Mouse (Mus musculus): ENCODE data around the gene Slc6a12.
"Not testable (repeated sequence)": the region's sequence is repeated elsewhere in the genome, so short reads cannot be mapped to it uniquely, and the experiment has no call there.

Slc6a12 gene

DNA sequence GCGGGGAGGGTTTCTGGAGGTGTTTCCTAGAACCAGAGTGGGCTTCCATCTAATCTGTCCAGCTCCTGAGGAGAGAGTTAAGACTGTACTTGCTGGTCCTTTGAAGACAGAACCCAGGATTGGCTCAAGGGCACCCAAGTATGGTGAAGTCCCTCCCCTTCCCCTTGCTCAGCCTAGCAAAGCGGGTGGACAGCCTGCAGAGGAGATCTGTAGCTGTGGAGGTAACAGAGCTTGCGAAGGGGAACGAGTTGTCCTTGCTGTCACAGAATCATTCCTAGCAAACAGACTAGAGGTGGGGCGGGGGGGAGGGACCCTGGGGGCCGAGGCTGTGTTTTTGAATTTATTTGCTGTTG lies 871 bp downstream of the Slc6a12 start:
- DNase-seq (ENCODE audit: low spot score), result no peak

DNA sequence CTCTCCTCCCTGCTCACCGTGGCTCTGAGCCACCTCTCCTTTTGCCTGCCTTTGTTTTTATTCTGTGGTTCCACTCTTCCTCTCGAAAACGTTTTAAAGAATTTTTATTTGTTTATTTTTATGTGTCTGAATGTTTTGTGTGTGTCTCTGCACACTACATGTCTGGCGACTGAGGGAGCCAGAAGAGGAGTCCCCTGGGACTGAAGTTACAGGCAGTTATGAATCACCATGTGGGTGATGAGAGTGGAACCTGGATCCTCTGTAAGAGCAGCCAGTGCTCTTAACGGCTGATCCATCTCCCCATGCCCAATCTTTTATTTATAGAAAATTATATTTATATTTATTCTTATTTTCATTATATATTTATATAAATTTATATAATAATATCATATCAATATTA lies 1.5 kb downstream of the Slc6a12 start:
- DNase-seq (ENCODE audit: low spot score), result no peak

DNA sequence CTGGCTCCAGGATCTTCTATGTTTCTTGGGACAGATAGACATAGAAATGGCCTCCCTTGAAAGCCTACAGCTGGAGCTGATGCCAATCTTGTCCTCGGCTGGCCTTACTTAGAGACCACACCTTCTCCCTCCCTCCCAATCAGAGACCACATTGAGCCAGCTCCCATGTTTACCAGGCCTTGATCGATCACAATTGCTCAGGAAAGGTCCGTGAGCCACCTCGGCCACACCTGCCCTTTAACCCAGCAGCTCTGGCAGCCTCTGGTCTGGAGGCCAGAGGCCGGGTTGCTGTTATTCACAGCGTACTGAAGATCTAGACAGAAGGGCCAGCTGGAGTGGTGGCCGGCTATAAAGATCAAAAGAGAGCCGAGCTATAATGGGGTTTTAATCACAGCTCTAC lies 3.6 kb downstream of the Slc6a12 start:
- DNase-seq (ENCODE audit: low spot score), result no peak

DNA sequence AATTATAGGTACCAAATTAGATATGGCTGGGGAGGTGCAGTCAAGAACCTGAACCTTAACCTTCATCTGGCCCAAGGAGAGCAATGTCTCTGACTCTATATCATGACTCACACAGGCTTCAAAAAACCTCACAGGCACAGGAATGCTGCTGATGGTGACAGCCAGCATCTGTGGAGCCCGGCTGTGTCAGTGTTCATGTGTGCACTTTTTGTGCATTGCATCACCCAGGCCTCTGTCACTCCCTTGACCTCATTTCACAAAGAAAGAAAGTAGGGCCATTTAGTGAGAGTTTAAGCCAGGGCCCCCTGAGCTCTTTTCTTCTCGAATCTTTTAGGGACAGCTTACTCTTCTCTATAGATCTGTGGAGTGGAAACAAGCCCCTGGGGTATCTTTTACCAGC lies 9.4 kb downstream of the Slc6a12 start:
- DNase-seq (ENCODE audit: low spot score), result no peak

DNA sequence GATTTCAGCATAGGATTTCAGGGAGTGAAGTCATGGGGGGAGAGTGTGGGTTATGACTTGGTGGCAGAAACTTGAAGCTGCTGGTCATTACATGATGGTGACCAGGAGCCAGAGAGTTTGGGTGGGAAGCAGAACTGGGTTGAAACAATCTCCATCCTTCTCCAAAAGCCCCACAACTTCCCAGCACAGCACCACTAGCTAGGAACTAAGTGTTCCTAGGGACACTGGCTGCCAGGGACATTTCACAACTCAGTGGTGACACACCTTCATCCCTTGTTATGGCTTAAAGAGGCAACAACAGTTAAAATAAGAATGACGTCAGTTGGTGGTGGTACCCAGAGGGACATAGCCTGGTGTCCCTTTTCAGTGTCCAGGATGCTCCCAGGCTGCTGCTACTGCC lies 13.2 kb downstream of the Slc6a12 start:
- no peak for DNase-seq (ENCODE audit: low spot score)

DNA sequence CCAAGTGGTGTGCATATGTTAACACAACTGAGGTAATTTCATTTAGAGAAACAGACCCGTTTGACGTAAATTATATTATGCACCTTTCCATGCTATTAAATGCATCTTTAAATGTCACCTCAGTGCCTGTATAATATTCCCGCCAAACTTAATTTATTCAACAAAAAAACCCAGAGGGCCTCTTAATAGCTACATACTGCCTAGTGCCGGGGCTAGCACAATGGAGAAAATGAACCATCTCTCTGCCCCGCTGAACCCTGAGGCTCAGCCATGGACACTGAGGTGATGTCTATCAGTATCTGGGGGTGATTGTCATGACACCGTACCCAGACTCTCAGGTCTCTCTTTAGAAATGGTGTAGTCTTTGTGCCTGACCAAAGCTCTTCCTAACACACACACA lies 14.4 kb downstream of the Slc6a12 start:
- DNase-seq (ENCODE audit: low spot score), result no peak

DNA sequence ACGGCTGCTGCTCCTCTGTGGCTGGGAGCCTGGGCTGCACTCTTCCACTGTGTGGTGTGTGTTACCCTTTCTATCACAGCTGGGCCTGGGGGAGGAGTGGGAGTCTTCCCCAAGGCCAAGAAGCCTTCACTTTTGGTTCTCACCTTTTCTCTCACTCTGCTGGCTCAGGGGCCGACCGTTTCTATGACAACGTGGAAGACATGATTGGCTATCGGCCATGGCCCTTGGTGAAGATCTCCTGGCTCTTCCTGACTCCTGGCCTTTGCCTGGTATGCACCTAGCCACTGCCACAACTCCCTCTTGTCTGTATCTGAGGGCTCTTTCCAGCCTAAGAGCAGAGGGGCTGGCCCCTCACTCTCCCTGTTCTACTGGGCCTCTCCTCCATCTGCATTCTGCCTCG lies 20.2 kb downstream of the Slc6a12 start:
- no peak for DNase-seq (ENCODE audit: low spot score)

DNA sequence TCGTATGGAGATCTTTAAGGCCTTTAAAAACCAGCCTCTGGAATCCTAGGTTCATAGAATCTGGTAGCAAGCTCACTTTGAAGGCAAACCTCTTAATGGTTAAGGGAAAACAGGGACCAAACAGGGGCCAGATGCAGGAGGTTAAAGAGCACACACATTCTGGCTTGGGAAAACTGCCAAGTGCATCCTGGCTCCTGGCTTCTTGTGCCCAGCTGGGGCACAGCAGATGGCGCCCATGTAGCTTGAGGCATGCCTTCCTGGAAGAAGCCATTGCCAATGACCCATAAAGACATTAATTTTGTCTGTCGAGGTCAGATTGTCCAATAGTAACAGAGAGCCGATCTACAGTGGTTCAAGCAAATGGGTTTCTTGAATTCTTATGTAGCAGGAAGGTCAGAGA lies 21.1 kb downstream of the Slc6a12 start:
- DNase-seq (ENCODE audit: low spot score), result no peak

DNA sequence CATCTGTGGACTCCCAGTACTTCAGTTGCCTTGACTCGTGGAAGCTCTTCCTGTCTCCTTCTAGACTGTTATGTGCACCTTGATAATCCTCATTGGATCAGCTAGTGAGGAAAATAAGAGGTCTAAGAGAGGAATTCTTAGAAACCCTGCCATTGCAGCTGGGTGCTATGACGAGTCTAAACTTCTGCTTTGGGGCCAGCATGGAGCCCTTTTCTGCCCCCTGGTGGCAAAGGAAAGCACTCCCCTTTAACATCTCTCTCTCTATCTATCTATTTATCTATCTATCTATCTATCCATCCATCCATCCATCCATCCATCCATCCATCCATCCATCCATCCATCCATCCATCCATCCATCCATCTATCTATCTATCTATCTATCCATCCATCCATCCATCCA lies 23.7 kb downstream of the Slc6a12 start:
- not testable (repeated sequence) for DNase-seq (ENCODE audit: low spot score)

DNA sequence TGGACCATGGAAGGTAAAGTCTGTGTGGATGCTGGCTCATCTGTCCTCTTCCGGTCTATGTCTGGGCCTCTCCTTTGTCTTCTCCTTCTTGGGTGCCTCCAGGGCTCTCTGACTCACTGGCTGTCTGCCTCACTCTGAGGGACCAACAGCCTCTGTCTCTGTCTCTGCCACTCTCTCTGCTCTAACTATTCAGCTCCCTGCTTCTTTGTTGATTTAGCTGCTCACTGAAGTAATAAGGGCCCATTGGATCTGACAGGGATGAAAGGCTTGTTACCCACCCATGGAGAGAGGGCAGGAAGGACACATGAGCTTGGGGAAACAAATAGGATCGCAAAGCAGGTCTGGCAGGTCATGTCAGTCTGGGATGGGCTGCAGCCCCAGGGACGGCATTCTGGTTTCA lies 24.2 kb downstream of the Slc6a12 start:
- no peak for DNase-seq (ENCODE audit: low spot score)

DNA sequence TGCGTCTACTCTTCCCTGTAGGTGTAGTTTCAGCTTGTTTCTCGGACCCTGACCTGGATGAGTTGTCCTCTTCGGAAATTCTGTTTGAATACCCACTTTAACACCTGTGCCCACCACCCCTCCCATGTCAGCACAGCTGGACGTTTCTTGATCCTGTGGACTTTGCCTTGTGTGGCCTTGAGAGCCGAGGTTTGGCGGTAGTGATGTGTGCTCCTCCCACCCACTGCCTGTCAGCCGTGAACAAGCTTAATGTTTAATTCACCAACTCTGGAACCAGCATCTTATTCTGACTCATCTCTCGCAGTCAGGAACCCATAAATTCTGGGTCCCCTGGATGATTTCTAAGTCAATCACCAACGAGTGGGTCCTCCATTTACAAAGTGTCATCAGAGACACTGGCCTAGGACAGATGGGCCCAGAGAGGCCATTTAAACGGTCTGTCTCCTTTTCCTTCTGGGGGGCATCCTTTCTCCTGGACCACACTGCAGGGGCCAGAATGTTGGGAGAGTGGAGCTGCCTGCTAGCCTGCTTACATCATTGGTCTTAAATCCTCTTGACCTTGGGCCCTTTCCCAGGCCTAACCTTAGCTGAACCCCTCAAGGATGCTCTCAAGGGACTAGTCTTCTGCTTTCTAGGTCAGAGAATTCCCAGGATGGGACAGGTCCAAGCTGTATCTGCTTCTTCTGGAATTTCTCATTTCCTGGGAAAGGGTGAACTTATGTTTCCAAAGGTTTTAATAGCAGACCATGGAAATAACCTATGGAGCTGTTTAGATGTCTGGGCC lies 28.5 kb downstream of the Slc6a12 start:
- no peak for DNase-seq (ENCODE audit: low spot score)

DNA sequence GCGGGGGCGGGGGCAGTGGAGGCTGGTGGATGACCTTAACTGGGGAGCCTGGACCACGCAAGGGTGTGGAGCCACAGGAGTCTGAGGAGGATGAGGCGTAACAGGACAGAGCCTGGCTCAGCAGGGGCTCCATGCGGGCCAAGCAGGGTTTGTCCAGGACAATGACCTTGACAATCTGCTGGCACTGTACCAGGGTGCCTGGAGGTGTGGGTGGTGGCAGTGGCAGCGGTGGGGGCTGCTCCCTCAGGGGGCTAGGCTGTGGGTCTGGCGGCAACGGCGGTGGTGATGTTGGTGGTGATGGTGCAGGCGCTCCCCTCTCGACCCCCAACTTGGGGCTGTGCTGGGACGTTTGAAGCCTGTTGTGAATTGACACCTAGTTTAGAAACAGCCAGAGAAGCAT lies 33.3 kb downstream of the Slc6a12 start:
- no peak for DNase-seq (ENCODE audit: low spot score)

DNA sequence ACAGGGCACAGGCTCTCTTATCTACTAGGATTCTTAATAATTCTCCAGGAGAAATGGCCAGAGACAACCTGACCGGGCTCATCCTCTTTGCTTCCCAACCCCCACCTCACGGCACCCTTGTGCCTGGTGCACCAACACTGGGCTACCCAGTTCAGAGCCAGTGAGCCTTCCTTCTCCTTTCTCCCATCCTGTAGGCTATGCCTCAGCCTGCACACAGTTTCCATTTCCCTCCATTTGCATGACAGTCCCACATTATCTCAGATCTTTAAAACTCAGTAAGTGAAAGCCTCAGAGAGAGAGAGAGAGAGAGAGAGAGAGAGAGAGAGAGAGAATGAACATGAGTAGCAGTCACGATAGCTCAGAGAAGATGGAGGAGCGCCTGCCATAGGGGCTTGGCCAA lies 35.4 kb downstream of the Slc6a12 start:
- DNase-seq (ENCODE audit: low spot score), result no peak

DNA sequence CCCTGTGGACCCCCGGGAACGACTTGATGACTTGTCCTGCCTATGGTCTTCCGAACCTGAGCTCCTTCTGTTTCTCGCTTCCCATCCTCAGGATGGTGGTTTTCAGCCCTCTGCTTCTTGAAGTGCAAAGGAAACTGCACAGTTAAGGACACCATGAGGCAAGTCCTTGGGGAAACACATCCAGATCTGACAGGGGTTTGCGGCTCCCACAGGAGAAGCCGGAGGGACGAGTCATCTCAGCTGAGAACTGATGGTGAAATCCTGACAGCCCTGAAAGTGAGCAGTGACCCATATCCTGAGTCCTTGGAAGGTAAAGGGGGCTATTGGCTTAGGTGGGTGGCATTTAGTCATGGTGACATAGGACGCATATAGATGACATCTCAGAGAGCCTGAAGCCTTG lies 37.7 kb downstream of the Slc6a12 start:
- DNase-seq (ENCODE audit: low spot score), result no peak

DNA sequence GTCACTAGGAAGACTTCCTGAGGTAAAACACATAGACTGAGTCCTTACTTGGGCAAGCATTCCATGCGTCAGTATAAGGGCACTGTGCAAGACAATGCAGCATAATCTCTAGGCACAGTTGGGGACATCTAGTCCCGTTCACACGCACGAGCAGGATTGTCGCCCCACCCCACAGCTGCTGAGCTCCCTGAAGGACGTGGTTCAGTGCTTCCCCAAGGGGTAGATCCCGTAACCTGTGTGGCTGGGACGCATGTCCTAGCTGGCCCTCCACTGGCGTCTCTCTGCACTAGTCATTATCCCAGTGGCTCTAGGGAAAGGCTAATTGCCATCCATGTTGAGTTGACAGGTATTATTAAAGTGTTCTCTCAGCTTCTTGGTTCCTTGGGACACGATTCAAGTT lies 39.2 kb downstream of the Slc6a12 start:
- DNase-seq (ENCODE audit: low spot score), result no peak

DNA sequence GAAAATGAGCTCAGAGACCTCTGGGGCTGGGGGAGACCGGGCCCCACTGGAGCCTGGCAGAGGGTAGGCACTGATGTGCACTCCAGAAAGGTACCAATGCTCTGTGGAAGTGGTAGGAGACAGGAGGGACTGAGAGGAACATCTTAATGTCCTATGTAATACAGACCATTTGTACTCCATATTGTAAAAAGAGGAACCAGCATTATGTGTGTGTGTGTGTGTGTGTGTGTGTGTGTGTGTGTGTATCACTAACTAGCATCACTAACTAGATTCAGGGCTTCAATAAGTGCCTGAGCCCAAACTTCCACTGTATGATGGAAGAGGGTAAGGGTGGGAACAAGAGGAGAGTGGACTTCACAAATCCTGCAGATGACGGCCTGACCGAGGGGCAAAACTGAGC lies 42.5 kb downstream of the Slc6a12 start:
- no peak for DNase-seq (ENCODE audit: low spot score)

DNA sequence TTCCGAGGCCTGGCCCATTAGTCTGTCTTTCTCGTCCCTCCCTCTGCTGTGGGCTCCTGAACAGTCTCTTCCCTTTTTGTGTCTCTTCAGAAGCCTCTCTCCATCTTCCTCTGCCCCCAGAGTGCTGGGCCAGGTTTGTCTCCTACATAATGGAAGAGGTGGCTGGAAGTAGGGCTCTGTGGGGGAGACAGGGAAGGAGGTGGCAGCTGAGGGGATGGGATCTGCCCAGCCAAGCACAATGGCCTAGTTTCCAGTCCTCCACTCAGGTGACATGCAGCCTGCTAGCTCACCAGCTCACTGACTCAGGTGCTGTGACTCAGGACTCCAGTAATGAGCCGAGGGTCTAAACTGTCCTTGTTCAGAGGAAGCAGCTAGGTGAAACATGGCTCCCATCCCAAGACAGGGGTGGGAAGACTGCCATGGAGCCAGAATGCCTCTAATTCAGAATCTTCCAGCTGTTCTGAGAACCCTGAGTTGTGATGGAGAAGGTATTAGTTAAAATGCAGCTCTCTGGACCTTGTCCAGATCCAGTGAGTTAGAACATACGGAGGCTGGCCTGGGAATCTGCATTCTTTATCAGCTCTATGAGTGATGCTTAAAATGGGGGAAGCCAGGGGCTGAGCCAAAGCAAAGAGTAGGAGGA lies 49.9 kb downstream of the Slc6a12 start:
- no peak for DNase-seq (ENCODE audit: low spot score)

DNA sequence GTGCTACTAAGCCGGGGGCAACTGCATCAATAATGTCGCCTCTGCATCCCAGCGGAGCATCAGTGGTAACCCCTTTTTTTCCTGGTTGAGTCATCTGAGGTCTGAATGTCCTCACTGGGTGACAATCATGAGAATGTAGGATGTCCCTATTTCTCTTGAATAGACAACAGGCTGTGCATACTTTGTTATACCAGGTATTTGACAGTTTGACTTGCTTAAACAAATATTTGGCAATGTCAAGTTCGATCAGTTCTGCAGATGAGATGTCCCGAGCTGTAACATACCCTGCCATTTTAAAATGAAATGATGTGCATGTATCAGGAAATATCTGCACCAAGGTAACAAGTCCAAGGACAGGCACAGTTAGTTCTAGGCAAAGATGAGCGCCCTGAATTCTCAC lies 58.3 kb downstream of the Slc6a12 start:
- no peak for DNase-seq (ENCODE audit: low spot score)

DNA sequence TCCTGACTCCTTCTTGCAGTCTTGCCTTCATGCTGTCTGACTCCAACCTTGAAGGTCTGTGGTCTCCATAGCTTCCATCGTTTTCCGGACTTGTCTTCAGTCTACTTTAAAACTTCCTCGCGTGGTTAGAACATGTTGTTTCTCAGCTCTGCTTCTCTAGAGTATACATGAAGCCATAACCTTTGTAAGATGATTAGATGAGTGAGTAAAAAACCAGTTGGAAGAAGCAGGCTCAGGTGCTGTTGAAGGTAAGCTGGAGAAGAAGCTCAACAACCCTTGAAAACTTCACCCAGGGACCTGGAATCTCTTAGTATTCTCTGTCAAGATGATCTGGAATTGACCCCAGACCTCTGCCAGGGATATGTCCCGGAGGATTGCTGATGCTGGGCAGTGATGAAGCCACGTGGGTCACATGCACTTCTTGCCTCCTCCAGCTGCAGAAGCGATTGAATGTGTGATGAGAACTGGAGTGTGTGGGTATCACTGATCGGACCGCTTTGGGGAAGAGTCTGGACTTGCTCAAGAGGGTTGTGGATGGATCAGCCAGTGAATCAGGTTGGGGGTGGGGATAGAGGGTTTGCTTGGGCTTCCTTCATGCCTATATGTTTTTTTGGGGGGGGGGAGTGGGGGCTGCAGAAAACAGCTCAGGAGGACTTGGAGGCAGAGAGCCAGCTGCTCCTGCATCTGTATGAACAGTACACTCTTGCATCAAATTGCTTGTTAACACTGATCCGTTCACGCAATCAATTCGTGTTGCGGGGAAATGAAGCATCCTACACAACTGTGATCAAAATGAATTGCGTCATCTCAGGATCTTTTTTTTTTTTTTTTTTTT lies 59.2 kb downstream of the Slc6a12 start:
- no peak for DNase-seq (ENCODE audit: low spot score)

DNA sequence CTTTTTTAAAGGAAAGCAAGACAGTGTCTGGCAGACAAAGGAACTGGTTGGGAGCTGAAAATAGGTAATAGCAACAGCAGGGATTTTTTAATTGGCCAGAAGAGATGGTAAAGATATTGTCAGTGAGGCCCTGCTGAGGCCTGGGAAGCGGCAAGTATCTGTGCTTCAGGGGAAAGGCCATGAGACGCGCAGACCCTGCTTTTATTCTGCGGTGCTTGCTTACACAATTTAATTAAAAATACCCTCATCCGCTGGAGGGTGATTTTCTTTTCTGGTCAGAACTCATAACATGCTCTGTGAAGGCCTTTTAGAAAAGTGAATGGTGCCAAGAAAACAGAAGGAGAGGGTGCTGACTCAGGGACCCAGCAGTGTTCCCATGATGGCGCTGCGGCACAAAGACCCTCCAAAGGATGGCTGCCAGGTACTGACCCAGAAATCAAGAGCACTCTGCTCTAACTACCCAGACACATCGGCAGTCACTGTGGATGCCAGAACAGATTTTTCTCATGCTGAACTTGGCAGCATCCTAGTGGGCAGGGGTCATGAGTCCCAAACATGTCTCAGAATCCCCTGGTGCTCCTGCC lies 59.9 kb downstream of the Slc6a12 start:
- no peak for DNase-seq (ENCODE audit: low spot score)

DNA sequence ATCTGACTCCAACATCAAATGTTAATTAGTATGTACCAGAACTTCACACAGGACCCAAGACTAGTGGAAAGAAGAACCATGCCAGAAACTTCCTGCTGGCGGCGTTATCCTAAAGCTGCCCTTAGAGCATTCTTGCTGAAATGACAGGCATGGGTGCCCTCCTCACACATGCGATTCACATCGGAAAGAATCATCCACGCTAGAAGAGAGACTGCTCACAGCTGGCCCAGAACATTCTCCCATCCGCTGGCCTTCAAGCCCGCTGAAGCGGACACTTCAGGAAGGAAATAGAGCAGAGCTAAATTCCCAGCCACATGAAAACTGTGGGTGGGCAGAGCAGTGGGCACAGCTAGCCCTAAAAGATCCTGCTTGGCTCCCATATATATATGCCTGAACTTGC lies 62.4 kb downstream of the Slc6a12 start:
- no peak for DNase-seq (ENCODE audit: low spot score)

DNA sequence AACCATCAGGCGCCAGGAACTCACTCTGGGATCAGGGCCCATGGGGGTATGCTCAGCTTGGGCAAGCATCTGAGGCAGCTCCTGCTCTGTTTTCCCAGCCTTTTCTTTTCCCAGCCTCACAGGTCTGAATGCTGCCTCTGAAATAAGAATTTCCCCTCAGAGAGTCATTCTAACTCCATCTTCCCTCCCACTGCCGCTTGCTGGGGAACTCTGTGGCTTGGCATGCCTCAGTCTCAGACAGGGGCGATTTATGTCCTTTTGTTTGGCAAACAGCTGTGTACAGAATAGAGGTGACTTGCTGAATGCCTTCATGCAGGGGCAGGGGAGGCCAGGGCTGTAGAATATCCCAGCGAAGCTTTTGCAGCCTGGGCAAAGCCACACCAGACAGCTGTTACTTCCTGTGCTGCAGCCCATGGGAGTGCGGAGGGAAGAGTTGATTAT lies 64.7 kb downstream of the Slc6a12 start:
- no peak for DNase-seq (ENCODE audit: low spot score)
